Mouse (Mus musculus) bone marrow macrophage, adult 2 months (primary cell): ENCODE data around the gene Btnl9. TPM values are rescaled to one million over a fixed set of nuclear protein-coding genes. Genes with fewer than 3 reads are reported as not detected.

Source experiments
- H3K27ac ChIP-seq: 2 replicates; pipeline ENCODE4 v1.5.1; 2012; ENCODE audit warnings: low read depth, low read length; ENCODE audit not compliant: insufficient read depth
- H3K4me1 ChIP-seq: 2 replicates; pipeline ENCODE4 v1.6.1; 2012; ENCODE audit warnings: low read length; ENCODE audit not compliant: control insufficient read depth, insufficient read depth
- H3K4me3 ChIP-seq: 2 replicates; pipeline ENCODE4 v1.5.1; 2012; ENCODE audit warnings: mild to moderate bottlenecking, low read length, moderate library complexity; ENCODE audit not compliant: insufficient read depth
- CTCF ChIP-seq: IDR thresholded peaks from 2 replicates; pipeline ENCODE4 v1.5.1; 2012; ENCODE audit warnings: low read depth, mild to moderate bottlenecking, low read length, moderate library complexity
- POLR2A ChIP-seq: IDR thresholded peaks from 2 replicates; pipeline ENCODE4 v1.6.1; 2012; ENCODE audit warnings: mild to moderate bottlenecking, low read depth, low read length, borderline replicate concordance
- polyA plus RNA-seq: library from polyadenylated mRNA; stranded (reverse); fragments of >200 nt; gene quantifications from 2 replicates; pipeline ENCODE4 v1.2.4, GENCODE M21; 2012; ENCODE audit not compliant: missing spikeins, insufficient read depth, insufficient read length

The Btnl9 gene
- polyA plus RNA-seq: 0.15 TPM in 1 of 2 replicates, not detected in the other

- Histone ChIP-seq H3K27ac (no peak within 1 kb of the TSS), H3K4me1 (no peaks in the 10 kb centered on the region), H3K4me3 (no peak within 1 kb of the TSS)
- TF ChIP-seq POLR2A (no peak), CTCF (no peak)
Observed at GRCm38 (mm10) chr11:49186955-49187488, at the start of gene Btnl9. Btnl9 (minus strand) TSS chr11:49187159.

- Histone ChIP-seq H3K27ac (no peak overlapping the region), H3K4me1 (peaks cover 14% of the 10 kb centered on the region), H3K4me3 (no peak overlapping the region)
- TF ChIP-seq POLR2A: no peak
- no peak for TF ChIP-seq CTCF
Observed at GRCm38 (mm10) chr11:49235459-49236207, 48.7 kb upstream of the Btnl9 start.

- TF ChIP-seq POLR2A (no peak), CTCF (no peak)
- Histone ChIP-seq H3K4me1 (peaks cover 14% of the 10 kb centered on the region), H3K27ac (no peak overlapping the region)
Observed at GRCm38 (mm10) chr11:49232781-49233180, 45.8 kb upstream of the Btnl9 start.

GRCm38 (mm10) chr11:49224455-49224854 lies 37.5 kb upstream of the Btnl9 start:
- Histone ChIP-seq H3K4me3 (no peak overlapping the region), H3K27ac (no peak overlapping the region; the same call in 1 of the 2 replicates), H3K4me1 (peaks cover 10% of the 10 kb centered on the region)
- TF ChIP-seq CTCF (no peak), POLR2A (no peak)

More at GRCm38 (mm10) chr11:49232781-49233180, 45.8 kb upstream of the Btnl9 start:
- no peak overlapping the region for H3K4me3 ChIP-seq

GRCm38 (mm10) chr11:49219271-49219670 lies 32.3 kb upstream of the Btnl9 start:
- no peak for TF ChIP-seq CTCF
- no peak for TF ChIP-seq POLR2A
- H3K4me1 ChIP-seq: peaks cover 7% of the 10 kb centered on the region
- no peak overlapping the region for H3K27ac ChIP-seq
- H3K4me3 ChIP-seq: no peak overlapping the region

GRCm38 (mm10) chr11:49213505-49213904 lies 26.5 kb upstream of the Btnl9 start:
- TF ChIP-seq CTCF (no peak), POLR2A (no peak)
- no peak overlapping the region for H3K4me3 ChIP-seq
- H3K27ac ChIP-seq: no peak overlapping the region
- peaks cover 16% of the 10 kb centered on the region for H3K4me1 ChIP-seq

GRCm38 (mm10) chr11:49212577-49212976 lies 25.6 kb upstream of the Btnl9 start:
- H3K4me1 ChIP-seq: peaks cover 20% of the 10 kb centered on the region
- TF ChIP-seq POLR2A: no peak
- H3K4me3 ChIP-seq: no peak overlapping the region
- H3K27ac ChIP-seq: peak overlapping the region; percentile 45; the same call in 1 of the 2 replicates

- TF ChIP-seq POLR2A: no peak
- TF ChIP-seq CTCF: no peak
- Histone ChIP-seq H3K4me3 (no peak overlapping the region), H3K4me1 (peaks cover 22% of the 10 kb centered on the region), H3K27ac (no peak overlapping the region)
Observed at GRCm38 (mm10) chr11:49207495-49207894, 20.5 kb upstream of the Btnl9 start.

- no peak for TF ChIP-seq POLR2A
- TF ChIP-seq CTCF: no peak
- Histone ChIP-seq H3K4me1 (peaks cover 24% of the 10 kb centered on the region), H3K4me3 (peak overlapping the region; percentile 26; the same call in 1 of the 2 replicates), H3K27ac (no peak overlapping the region)
Observed at GRCm38 (mm10) chr11:49205080-49205590, 18.2 kb upstream of the Btnl9 start.

GRCm38 (mm10) chr11:49203771-49204497 lies 17.0 kb upstream of the Btnl9 start:
- TF ChIP-seq CTCF: no peak
- no peak for TF ChIP-seq POLR2A
- Histone ChIP-seq H3K27ac (peak overlapping the region; percentile 98), H3K4me1 (peaks cover 20% of the 10 kb centered on the region), H3K4me3 (peak overlapping the region; percentile 71)
